In genomic region chr1:191461811-191462491, GRCm38 (mm10) we compare ENCODE assay signal across 8 mouse cellular contexts. TPM values are rescaled to one million over a fixed set of nuclear protein-coding genes. Genes with fewer than 3 reads are reported as not detected.
DNase-seq lines count a peak whose midpoint lies in the region; ATAC-seq and TF ChIP-seq lines count a peak whose summit lies in the region.

No protein-coding gene starts in this region.

- peaks cover 18% of the 10 kb centered on the region for H3K4me1 ChIP-seq in heart, adult 2 months (ENCODE audit: control insufficient read depth, insufficient read depth, low read length)
- peaks cover 2% of the 10 kb centered on the region; the same call in 1 of the 2 replicates for H3K4me1 ChIP-seq in intestine, postnatal 0 days (replicated peaks; ENCODE audit: control insufficient read depth, insufficient read depth, low read length)
- H3K4me1 ChIP-seq in lung, embryonic 15.5 days, result peaks cover 23% of the 10 kb centered on the region
- peaks cover 7% of the 10 kb centered on the region for H3K4me1 ChIP-seq in stomach, embryonic 15.5 days

- no peaks in the 10 kb centered on the region for H3K9me3 ChIP-seq in intestine, postnatal 0 days (ENCODE audit: control insufficient read depth)
- H3K9me3 ChIP-seq in lung, embryonic 15.5 days, result no peaks in the 10 kb centered on the region
- H3K9me3 ChIP-seq in stomach, embryonic 15.5 days, result no peaks in the 10 kb centered on the region

- peak; percentile 72; the same call in 1 of the 2 replicates for TF ChIP-seq EP300 in heart, adult 2 months (IDR thresholded peaks at IDR 0.05; ENCODE audit: insufficient read depth, low read depth, low read length)

- H3K4me2 ChIP-seq in intestine, postnatal 0 days (replicated peaks; ENCODE audit: low read depth), result peak overlapping the region; percentile 45; the same call in 1 of the 2 replicates
- peak overlapping the region; percentile 46 for H3K4me2 ChIP-seq in lung, embryonic 15.5 days
- peak overlapping the region; percentile 34; the same call in 1 of the 2 replicates for H3K4me2 ChIP-seq in stomach, embryonic 15.5 days

- no peak for TF ChIP-seq CTCF in heart, adult 2 months (IDR thresholded peaks at IDR 0.05)
- TF ChIP-seq CTCF in intestine, postnatal 0 days (IDR thresholded peaks at IDR 0.05; ENCODE audit: low read depth), result no peak

- no peaks in the 10 kb centered on the region for H3K36me3 ChIP-seq in heart, adult 2 months (ENCODE audit: control insufficient read depth, insufficient read depth, low read length)
- no peaks in the 10 kb centered on the region for H3K36me3 ChIP-seq in intestine, postnatal 0 days (ENCODE audit: control insufficient read depth, insufficient read depth)
- H3K36me3 ChIP-seq in lung, embryonic 15.5 days, result no peaks in the 10 kb centered on the region
- H3K36me3 ChIP-seq in stomach, embryonic 15.5 days, result no peaks in the 10 kb centered on the region

- ATAC-seq in intestine, postnatal 0 days, result peak; percentile 57
- peak; percentile 81 for ATAC-seq in lung, embryonic 15.5 days (ENCODE audit: borderline replicate concordance, extremely low read depth, low FRiP score, low TSS enrichment)
- ATAC-seq in stomach, embryonic 15.5 days (ENCODE audit: insufficient read depth, low FRiP score, low read depth), result peak; percentile 78; the same call in 1 of the 2 replicates

- peak; percentile 22 for DNase-seq in gastrocnemius, adult 18-20 months (ENCODE audit: low spot score)
- no peak for DNase-seq in gastrocnemius, postnatal 36 days
- peak; percentile 55 to 72 for DNase-seq in heart, adult 2 months
- no peak for DNase-seq in right cerebral cortex, adult 2 months (ENCODE audit: low spot score in 2 of 2)
- no peak for DNase-seq in left cerebral cortex, adult 8-10 months (ENCODE audit: low spot score in 2 of 2)

- no peaks in the 10 kb centered on the region for H3K27me3 ChIP-seq in heart, adult 2 months (ENCODE audit: control insufficient read depth, insufficient read depth, low read length)
- no peaks in the 10 kb centered on the region for H3K27me3 ChIP-seq in intestine, postnatal 0 days (replicated peaks; ENCODE audit: control insufficient read depth, insufficient read depth, low read length)
- H3K27me3 ChIP-seq in lung, embryonic 15.5 days, result no peaks in the 10 kb centered on the region
- no peaks in the 10 kb centered on the region for H3K27me3 ChIP-seq in stomach, embryonic 15.5 days (replicated peaks)

- peak overlapping the region; percentile 85 for H3K27ac ChIP-seq in heart, adult 2 months
- H3K27ac ChIP-seq in intestine, postnatal 0 days (ENCODE audit: low read depth, low read length), result peak overlapping the region; percentile 68; the same call in 1 of the 2 replicates
- H3K27ac ChIP-seq in lung, embryonic 15.5 days, result peak overlapping the region; percentile 58
- peak overlapping the region; percentile 57 for H3K27ac ChIP-seq in stomach, embryonic 15.5 days

- H3K79me2 ChIP-seq in heart, adult 2 months (replicated peaks; ENCODE audit: control insufficient read depth, insufficient read depth, low read length), result no peaks in the 10 kb centered on the region

- no peak overlapping the region for H3K9ac ChIP-seq in heart, adult 2 months (ENCODE audit: low read depth, low read length)
- no peak overlapping the region for H3K9ac ChIP-seq in intestine, postnatal 0 days (ENCODE audit: low read depth, low read length)
- H3K9ac ChIP-seq in lung, embryonic 15.5 days, result no peak overlapping the region
- no peak overlapping the region for H3K9ac ChIP-seq in stomach, embryonic 15.5 days

- 0 out of 2 replicates have a peak, but pooled peaks have one; percentile 57 for TF ChIP-seq POLR2A in heart, adult 2 months (IDR thresholded peaks at IDR 0.05; ENCODE audit: insufficient read depth, low read depth, low read length)

- WGBS in heart, adult 2 months, result 18% methylated on average over 9 of the region's 9 CpGs
- WGBS in intestine, postnatal 0 days, result 22% methylated on average over 9 of the region's 9 CpGs
- 8% methylated on average over 9 of the region's 9 CpGs for WGBS in lung, embryonic 15.5 days
- WGBS in stomach, embryonic 15.5 days, result 12% methylated on average over 9 of the region's 9 CpGs

- peak overlapping the region; percentile 33; the same call in 1 of the 2 replicates for H3K4me3 ChIP-seq in heart, adult 2 months
- H3K4me3 ChIP-seq in intestine, postnatal 0 days (ENCODE audit: low read depth, low read length), result no peak overlapping the region
- H3K4me3 ChIP-seq in lung, embryonic 15.5 days, result no peak overlapping the region
- no peak overlapping the region; the same call in 1 of the 2 replicates for H3K4me3 ChIP-seq in stomach, embryonic 15.5 days (replicated peaks)

- intact Hi-C loops in gastrocnemius, postnatal 36 days (cut with DNase I), result no loop called here
- intact Hi-C loops in heart, adult 2 months (cut with DNase I), result no loop called here

RNA-seq across cellular contexts. Expression of gene Ppp2r5a, which starts 58.9 kb away (rescaled TPM):
- 10 to 100 TPM; 66.2 to 76.8 TPM for total RNA-seq in gastrocnemius, adult 18-20 months (2021)
- total RNA-seq in gastrocnemius, postnatal 36 days (2021), result 10 to 100 TPM; 63.7 to 67.8 TPM
- 100 to 1,000 TPM; 105 to 110 TPM for total RNA-seq in heart, adult 2 months (2021)
- polyA plus RNA-seq in heart, adult 2 months (2012; rRNA removed), result 53.7 and 79.2 TPM in 2 replicates
- 28.7 and 31.7 TPM in 2 replicates for polyA plus RNA-seq in intestine, postnatal 0 days (2015; fragmentation: Nextera tagmentation; extraction: Ambion mirVana)
- 27.1 and 32.2 TPM in 2 replicates for polyA plus RNA-seq in lung, embryonic 15.5 days (2015; fragmentation: Nextera tagmentation; extraction: Ambion mirVana)
- 29.6 and 29.8 TPM in 2 replicates for polyA plus RNA-seq in stomach, embryonic 15.5 days (2015; fragmentation: Nextera tagmentation; extraction: Ambion mirVana)
- 10 to 100 TPM; 73.1 to 84.9 (median 78.6) TPM for total RNA-seq in left cerebral cortex, adult 8-10 months (2022)

Comparison
In these comparisons a context has a peak if more than half of its experiments do, and no peak if none do; other contexts are left out.
1. DNase-seq: peak in gastrocnemius, adult 18-20 months (single experiment) and heart, adult 2 months (2 of 2); none in gastrocnemius, postnatal 36 days (0 of 2), right cerebral cortex, adult 2 months (0 of 2) and left cerebral cortex, adult 8-10 months (0 of 2).
2. Peak in every context shown above with its lines, with median percentiles within 50 percentile points of each other: H3K27ac ChIP-seq, ATAC-seq and H3K4me2 ChIP-seq.